Mouse (Mus musculus) liver, adult 2 months (tissue): ENCODE data around the gene Bmpr1a. TPM values are rescaled to one million over a fixed set of nuclear protein-coding genes. Genes with fewer than 3 reads are reported as not detected.

Experiments used
- DNase-seq: peaks from one replicate; pipeline ENCODE4 v3.0.0-alpha.2; 2011; ENCODE audit warnings: low read depth, low spot score; ENCODE audit errors: extremely low read depth
- H3K27ac ChIP-seq: fragments of 200-500 bp; replicated peaks from 2 replicates; pipeline ENCODE4 v1.5.1; 2012; ENCODE audit warnings: low read depth, mild to moderate bottlenecking, control low read depth, inconsistent platforms, low read length; ENCODE audit not compliant: insufficient read depth
- H3K27me3 ChIP-seq: fragments of 200-500 bp; 2 replicates; pipeline ENCODE4 v1.6.1; 2012; ENCODE audit warnings: mild to moderate bottlenecking, moderate library complexity, low read length, inconsistent platforms; ENCODE audit not compliant: control insufficient read depth, insufficient read depth
- H3K36me3 ChIP-seq: fragments of 200-500 bp; 2 replicates; pipeline ENCODE4 v1.6.1; 2012; ENCODE audit warnings: low read length, inconsistent platforms; ENCODE audit not compliant: control insufficient read depth, insufficient read depth
- H3K4me1 ChIP-seq: fragments of 200-500 bp; 2 replicates; pipeline ENCODE4 v1.6.1; 2011; ENCODE audit warnings: low read length; ENCODE audit not compliant: control insufficient read depth, insufficient read depth
- H3K4me3 ChIP-seq: fragments of 200-500 bp; 2 replicates; pipeline ENCODE4 v1.5.1; 2011; ENCODE audit warnings: low read depth, mild to moderate bottlenecking, control low read depth, low read length, moderate library complexity; ENCODE audit not compliant: insufficient read depth
- H3K79me2 ChIP-seq: fragments of 200-500 bp; 2 replicates; pipeline ENCODE4 v1.6.1; 2012; ENCODE audit warnings: inconsistent platforms, mild to moderate bottlenecking, low read length, moderate library complexity; ENCODE audit not compliant: control insufficient read depth, insufficient read depth
- H3K9ac ChIP-seq: fragments of 200-500 bp; 2 replicates; pipeline ENCODE4 v1.6.1; 2012; ENCODE audit warnings: low read depth, mild to moderate bottlenecking, control low read depth, inconsistent platforms, low read length
- CTCF ChIP-seq: fragments of 200-500 bp; IDR thresholded peaks from 2 replicates; pipeline ENCODE4 v1.5.1; 2011; ENCODE audit warnings: low read depth, low read length, control low read depth
- POLR2A ChIP-seq: fragments of 200-500 bp; IDR thresholded peaks from 2 replicates; pipeline ENCODE4 v1.6.1; 2011; ENCODE audit warnings: low read length, control low read depth; ENCODE audit not compliant: insufficient read depth; ENCODE audit errors: extremely low read depth
- WGBS: fragments of 180-500 bp; shearing (Covaris S2); methylation state at CpG from one replicate; pipeline ENCODE4 v1.1.7; 2018; 5-methylcytosine and 5-hydroxymethylcytosine counted together
- polyA plus RNA-seq: library from polyadenylated mRNA; depleted of rRNA; stranded (reverse); fragments of >200 nt; gene quantifications from 2 replicates; pipeline ENCODE4 v1.2.3, GENCODE M21; 2012; rRNA removed
- total RNA-seq: library from RNA; depleted of rRNA; stranded (reverse); fragments of >200 nt; gene quantifications from 2 replicates; pipeline ENCODE4 v1.2.3, GENCODE M21; 2014; rRNA removed

Gene Bmpr1a
- 20.4 and 23.7 TPM in 2 replicates for total RNA-seq
- 4.2 and 4.5 TPM in 2 replicates for polyA plus RNA-seq

- Histone ChIP-seq H3K4me1 (peaks cover 14% of the 10 kb centered on the region), H3K27me3 (no peaks in the 10 kb centered on the region), H3K9ac (peak within 1 kb of the TSS; percentile 100), H3K79me2 (peaks cover 21% of the 10 kb centered on the region; the same call in 1 of the 2 replicates), H3K36me3 (no peaks in the 10 kb centered on the region), H3K27ac (peak within 1 kb of the TSS; percentile 96), H3K4me3 (peak within 1 kb of the TSS; percentile 98)
- 14% methylated on average over 15 of the region's 15 CpGs for WGBS
- DNase-seq = no peak
- no peak for TF ChIP-seq CTCF
- no peak for TF ChIP-seq POLR2A
Measured at GRCm38 (mm10) chr14:34503325-34503647, at the start of gene Bmpr1a. TSS of gene Bmpr1a (minus strand) at chr14:34503341.

DNA sequence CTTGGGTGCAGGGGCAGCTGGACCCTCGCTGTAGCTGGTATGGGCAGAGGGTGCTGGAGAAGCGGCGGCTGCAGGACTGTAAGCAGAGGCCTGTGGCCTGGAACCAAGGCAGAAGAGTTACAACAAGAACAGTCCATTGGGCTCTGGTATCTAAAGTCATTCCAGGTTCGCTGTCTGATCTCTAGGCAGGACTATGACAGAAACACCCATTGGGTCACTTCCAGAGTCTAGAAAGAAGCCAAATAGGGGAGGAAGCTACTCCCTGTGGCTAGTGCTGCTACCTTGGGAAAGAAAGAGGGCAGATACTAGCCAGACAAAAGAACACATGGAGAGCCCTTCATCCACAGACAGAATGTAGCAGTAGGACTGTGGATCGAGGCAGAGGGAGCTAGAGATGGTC, 49.1 kb upstream of the Bmpr1a start:
- Histone ChIP-seq H3K27me3 (no peaks in the 10 kb centered on the region), H3K27ac (no peak overlapping the region), H3K9ac (no peak overlapping the region), H3K4me3 (no peak overlapping the region), H3K4me1 (peaks cover 5% of the 10 kb centered on the region; the same call in 1 of the 2 replicates), H3K36me3 (no peaks in the 10 kb centered on the region), H3K79me2 (no peaks in the 10 kb centered on the region)
- 74% methylated on average over 5 of the region's 5 CpGs for WGBS
- TF ChIP-seq CTCF (no peak), POLR2A (no peak)
- DNase-seq = peak; percentile 75

GRCm38 (mm10) chr14:34549004-34549671, 46.0 kb upstream of the Bmpr1a start:
- H3K79me2 ChIP-seq = no peaks in the 10 kb centered on the region
- TF ChIP-seq POLR2A (no peak), CTCF (peak; percentile 87)
- no peak overlapping the region for H3K27ac ChIP-seq
- no peaks in the 10 kb centered on the region for H3K27me3 ChIP-seq
- peak overlapping the region; percentile 81 for H3K4me3 ChIP-seq
- peak overlapping the region; percentile 86 for H3K9ac ChIP-seq
- no peaks in the 10 kb centered on the region for H3K36me3 ChIP-seq
- DNase-seq = peak; percentile 61
- WGBS = under 1% methylated on average over 55 of the region's 55 CpGs
- peaks cover 4% of the 10 kb centered on the region; the same call in 1 of the 2 replicates for H3K4me1 ChIP-seq

DNA sequence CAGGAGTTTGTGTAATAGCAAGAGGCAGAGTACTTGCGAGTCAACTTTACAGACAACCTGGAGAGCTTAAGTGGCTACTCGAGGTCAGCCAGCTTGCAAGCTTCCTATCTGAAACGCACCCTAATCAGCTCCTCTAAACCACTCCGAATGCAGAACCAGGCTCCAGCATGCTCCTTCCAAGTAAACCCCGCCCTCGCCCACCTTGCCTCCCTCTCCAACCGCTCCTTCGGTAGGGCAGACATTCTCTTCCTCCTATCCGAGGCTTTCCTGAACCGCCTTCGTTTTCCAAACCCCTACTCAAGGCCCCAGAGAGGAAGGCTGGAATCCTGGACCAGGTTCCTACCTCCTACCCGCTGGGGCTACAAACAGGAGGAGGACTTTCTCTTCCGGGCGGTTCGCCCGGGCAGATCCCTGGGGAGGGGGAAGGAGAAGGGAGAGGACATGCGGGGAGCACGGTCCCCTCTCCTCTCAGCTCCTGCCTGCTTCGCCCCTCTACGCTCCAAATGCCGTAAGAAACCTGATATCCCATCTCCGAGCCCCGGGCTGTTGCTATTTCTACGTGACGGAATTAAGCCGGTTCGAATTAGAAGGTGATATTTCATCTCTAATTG, 45.4 kb upstream of the Bmpr1a start:
- Histone ChIP-seq H3K9ac (peak overlapping the region; percentile 86), H3K27ac (no peak overlapping the region), H3K4me1 (peaks cover 4% of the 10 kb centered on the region; the same call in 1 of the 2 replicates), H3K27me3 (no peaks in the 10 kb centered on the region), H3K79me2 (no peaks in the 10 kb centered on the region), H3K4me3 (peak overlapping the region; percentile 81), H3K36me3 (no peaks in the 10 kb centered on the region)
- TF ChIP-seq CTCF (no peak), POLR2A (no peak)
- DNase-seq = peak; percentile 64
- WGBS = 3% methylated on average over 27 of the region's 27 CpGs

GRCm38 (mm10) chr14:34544545-34544944, 41.4 kb upstream of the Bmpr1a start:
- no peak for TF ChIP-seq CTCF
- no peak for TF ChIP-seq POLR2A
- no peaks in the 10 kb centered on the region for H3K27me3 ChIP-seq
- WGBS = 82% methylated on average over 2 of the region's 2 CpGs

DNA sequence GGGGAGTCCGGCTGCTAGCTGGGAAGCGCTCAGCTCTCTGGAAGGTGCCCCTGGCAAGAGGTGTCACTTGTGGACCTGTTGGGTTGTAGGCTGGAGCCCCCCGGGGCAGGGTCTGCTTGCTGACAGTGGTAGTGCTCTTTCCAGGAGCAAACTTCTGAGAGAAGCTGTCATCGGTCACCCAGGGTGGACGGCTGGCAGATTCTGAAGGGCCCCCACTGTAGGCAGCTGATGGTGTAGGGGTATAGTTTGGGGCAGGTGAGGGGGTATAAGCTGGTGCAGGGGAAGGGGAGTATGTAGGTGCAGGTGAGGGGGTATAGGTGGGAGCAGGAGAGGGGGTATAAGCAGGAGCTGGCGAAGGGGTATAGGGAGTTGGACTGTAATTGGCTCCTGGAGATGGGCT, 40.9 kb upstream of the Bmpr1a start:
- H3K9ac ChIP-seq = no peak overlapping the region
- no peaks in the 10 kb centered on the region for H3K36me3 ChIP-seq
- no peaks in the 10 kb centered on the region for H3K79me2 ChIP-seq
- TF ChIP-seq POLR2A (no peak), CTCF (no peak)
- no peak overlapping the region for H3K27ac ChIP-seq
- peaks cover 4% of the 10 kb centered on the region; the same call in 1 of the 2 replicates for H3K4me1 ChIP-seq
- no peaks in the 10 kb centered on the region for H3K27me3 ChIP-seq
- no peak for DNase-seq
- 95% methylated on average over 6 of the region's 6 CpGs for WGBS
- no peak overlapping the region for H3K4me3 ChIP-seq

More at GRCm38 (mm10) chr14:34544545-34544944, 41.4 kb upstream of the Bmpr1a start:
- H3K27ac ChIP-seq = no peak overlapping the region
- no peak for DNase-seq
- peaks cover 4% of the 10 kb centered on the region; the same call in 1 of the 2 replicates for H3K4me1 ChIP-seq
- no peak overlapping the region for H3K9ac ChIP-seq
- no peaks in the 10 kb centered on the region for H3K79me2 ChIP-seq
- no peak overlapping the region for H3K4me3 ChIP-seq
- no peaks in the 10 kb centered on the region for H3K36me3 ChIP-seq
